Mouse (Mus musculus) adrenal gland, postnatal 36 days (tissue): ENCODE measurements around the gene Btbd7. TPM values are rescaled to one million over a fixed set of nuclear protein-coding genes. Genes with fewer than 3 reads are reported as not detected.

Experiments
- DNase-seq, 2 experiments: peaks; one replicate each; pipeline ENCODE4 v3.0.0; 2021; ENCODE audit warnings: mixed read lengths in 1 of 2
- long read RNA-seq, 2 experiments: library from polyadenylated mRNA; stranded (forward); transcript quantifications; one replicate each; pipeline ENCODE4 v2.0.0; 2021; ENCODE audit warnings: borderline sequencing depth in 2 of 2
- total RNA-seq, 2 experiments: library from RNA; stranded (reverse); gene quantifications; 2 replicates each; pipeline ENCODE4 v1.2.3; 2021

The Btbd7 gene
- total RNA-seq = 10 to 100 TPM; 45.8 to 55.9 TPM
- long read RNA-seq, experiment 1, partial matches to known transcripts = 1 of 17 reads
- long read RNA-seq, experiment 1, other reads (novel, unspliced or antisense) = 14 of 17 reads
- long read RNA-seq, experiment 2, partial matches to known transcripts = 0 of 1 reads
- long read RNA-seq, experiment 2, other reads (novel, unspliced or antisense) = 1 of 1 reads

GRCm38 (mm10) chr12:102878031-102878823 is at the start of gene Btbd7:
Btbd7 (minus strand) TSS chr12:102878471.
- peak; percentile 99 for DNase-seq

DNA sequence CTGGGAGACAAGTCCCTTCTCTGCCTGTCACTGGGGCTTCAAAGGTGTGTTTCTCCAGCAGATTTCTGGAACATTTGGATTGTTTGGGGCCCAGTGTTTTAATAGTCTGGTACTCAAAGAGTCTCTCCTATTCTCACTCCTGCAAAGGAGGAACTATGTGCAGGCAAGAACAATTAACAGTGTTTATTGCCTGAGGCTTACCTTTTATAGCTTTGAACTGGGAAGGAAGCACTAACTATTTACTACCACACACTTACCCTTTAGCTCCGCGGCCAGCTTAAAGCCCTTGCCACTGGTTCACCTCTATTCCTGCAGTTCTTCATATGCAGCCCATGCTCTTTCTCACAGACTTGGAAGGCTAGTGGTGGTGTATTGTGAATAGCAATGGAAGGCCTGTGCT is 37.8 kb upstream of the Btbd7 start:
- DNase-seq = no peak

GRCm38 (mm10) chr12:102908191-102908590 is 29.9 kb upstream of the Btbd7 start:
- DNase-seq = no peak

- no peak for DNase-seq
Measured at GRCm38 (mm10) chr12:102899091-102899490, 20.8 kb upstream of the Btbd7 start, which contains the start of gene Cox8c. Cox8c (plus strand) TSS chr12:102899316.

DNA sequence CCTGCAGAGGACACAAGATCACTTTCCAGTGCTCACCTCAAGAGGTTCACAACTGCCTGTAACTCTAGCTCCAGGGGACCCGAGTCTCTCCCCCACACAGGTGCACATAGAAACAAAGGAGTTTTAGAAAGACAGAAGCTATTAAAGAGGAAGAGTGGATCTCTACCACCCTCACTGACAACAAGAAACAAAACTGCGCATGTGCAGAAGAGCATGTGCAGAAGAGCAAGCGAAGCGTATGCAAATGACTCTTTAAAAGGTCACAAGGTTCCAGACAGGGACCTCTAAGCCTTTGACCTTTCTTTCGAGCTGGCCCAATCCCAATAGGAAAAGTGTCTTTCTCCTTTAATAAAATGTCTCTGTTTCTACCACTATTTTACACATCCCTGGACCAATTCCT is 10.3 kb upstream of the Btbd7 start:
- no peak for DNase-seq

DNA sequence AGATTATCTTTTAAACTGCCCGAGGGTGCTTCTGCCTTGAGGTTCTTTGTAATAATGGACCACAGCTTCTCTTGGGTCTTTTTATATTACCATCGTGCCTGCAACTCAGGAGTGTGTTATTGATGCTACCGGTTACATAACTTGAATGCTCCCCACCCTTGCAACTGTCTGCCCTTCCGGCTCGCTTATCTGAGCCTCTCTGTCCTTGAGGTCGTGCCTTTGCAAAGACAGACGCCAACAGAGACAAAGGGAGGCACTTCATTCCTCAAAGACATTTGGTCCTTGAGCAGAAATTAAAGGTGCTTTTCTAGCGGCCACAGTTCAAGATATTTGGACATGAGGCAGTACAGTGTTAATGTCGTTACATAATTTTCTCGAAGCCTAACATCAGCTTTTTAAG is 9.1 kb upstream of the Btbd7 start:
- peak; percentile 33 to 39 for DNase-seq

DNA sequence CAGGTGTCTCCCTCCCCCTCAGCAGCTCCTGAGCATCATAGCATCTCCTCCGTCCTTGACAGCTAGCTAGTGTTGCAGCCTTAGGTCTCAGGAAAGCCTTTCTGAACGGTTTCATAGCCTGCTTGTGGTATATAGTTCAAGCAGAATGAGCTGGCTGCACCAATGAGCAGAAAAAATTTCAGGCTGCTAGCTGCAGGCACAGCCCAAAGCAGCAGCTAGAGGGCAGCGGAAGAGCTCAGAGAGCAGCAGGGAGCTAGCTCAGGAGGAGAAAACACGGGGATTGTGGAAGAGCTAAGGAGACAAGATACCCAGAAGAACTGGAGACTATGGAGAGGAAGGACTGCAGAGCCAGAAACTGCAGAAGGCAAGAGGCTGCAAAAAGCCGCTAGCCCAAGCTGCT is 7.5 kb upstream of the Btbd7 start:
- DNase-seq = peak; percentile 57 to 74

- peak in 1 of 2 experiments; percentile 16 for DNase-seq
Measured at GRCm38 (mm10) chr12:102878901-102879300, 630 bp upstream of the Btbd7 start.

DNA sequence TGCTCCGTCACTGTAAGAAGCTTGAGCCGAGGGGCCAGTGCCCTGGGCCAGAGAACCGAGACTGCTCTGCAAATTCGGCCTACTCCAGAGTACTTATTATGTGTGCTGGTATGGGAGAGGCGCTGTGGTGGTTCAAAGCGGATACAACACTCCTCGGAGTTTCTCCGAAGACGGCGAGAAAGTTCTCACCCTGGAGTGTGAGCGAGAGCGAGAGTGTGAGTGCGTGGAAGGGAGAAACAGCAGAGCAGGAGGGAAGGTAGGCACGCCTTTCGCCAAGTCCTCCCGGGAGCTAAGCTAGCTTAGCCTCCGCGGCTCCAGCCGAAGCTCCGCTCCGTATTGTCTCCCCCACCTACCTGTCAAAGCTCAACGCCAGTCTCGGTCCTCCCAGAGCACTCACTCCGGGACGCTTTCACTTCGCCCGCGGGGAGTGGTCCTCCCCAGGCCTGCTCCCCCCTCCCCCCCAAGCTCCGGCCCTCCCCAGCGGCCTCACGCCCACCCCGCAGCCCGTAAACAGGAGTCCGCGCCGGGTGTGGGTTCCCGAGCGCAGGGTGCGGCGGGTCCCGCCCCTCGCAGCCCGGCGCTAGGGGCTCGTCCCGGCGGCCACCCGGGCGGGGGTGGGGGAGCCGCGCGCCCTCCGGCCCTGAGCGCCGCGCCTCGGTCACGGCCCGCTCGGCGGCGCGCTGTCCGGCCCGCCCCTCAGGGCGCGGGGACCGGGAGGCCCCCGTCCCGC is 805 bp downstream of the Btbd7 start:
- peak; percentile 49 to 64 for DNase-seq

DNA sequence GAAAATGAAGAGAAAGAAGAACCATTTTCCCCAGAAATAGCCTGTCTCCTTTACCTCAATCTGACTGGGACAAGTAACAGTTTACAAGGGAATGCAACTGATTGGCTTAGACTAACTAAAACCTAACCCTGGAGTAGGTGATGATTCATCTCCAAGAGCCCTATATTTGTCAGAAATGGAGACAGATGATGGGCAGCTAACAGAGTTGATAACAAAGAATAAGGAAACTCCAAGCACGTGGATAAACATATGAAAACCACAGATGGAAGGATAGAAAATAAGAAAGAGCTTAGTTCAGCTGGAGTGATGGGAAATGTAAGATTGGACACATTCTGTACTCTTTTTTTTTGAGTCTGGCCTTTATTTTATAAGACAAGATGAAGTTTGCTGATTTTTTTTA is 7.7 kb downstream of the Btbd7 start:
- DNase-seq = no peak

- DNase-seq = no peak
Measured at GRCm38 (mm10) chr12:102869802-102870201, 8.5 kb downstream of the Btbd7 start.

GRCm38 (mm10) chr12:102860806-102861205 is 17.5 kb downstream of the Btbd7 start:
- no peak for DNase-seq

DNA sequence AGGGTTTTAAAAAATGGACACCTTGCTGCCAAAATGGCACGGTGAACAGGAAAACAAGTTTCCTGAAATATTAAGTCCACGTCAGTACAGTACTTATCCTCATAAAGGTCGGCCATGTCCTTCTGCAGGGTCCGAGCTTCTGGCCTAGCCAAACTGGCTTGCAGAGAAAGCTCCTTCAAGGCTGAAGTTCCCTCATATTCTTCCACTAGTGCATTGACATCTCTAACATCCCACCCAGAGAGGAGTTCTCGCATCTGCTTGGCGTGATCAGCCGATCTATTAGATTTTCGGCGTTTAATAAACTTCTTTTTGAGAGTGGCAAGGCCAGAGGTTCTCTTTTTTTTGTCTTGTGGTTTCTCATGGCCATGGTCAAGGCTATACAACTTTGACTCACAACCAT is 40.0 kb downstream of the Btbd7 start:
- peak; percentile 18 to 32 for DNase-seq

DNA sequence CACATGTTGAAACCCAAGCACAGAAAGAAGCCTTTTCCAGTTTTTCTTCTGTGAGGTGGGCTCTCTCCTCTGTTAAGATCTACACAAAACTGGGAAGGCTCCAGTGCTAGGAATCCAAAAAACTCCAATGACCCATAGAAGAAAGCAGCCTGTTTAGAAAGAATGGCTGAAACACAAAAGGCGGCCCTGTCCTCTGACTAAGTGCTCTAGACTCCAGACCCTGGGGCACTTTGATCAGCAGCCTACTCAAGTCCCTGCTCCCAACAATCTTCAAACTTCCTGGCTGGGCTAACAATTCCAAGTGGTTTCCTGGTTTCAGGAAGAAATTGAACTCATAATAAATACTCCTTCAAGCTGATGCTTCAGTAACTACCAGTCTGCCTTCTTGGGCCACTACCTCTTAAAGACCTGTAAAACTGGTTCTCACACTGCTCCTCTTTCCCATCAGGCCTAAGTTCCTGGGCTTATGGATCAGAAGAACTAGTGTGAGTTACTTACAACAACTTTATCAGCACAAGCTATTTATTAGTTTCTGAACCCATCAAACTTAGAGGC is 45.4 kb downstream of the Btbd7 start:
- DNase-seq = no peak

DNA sequence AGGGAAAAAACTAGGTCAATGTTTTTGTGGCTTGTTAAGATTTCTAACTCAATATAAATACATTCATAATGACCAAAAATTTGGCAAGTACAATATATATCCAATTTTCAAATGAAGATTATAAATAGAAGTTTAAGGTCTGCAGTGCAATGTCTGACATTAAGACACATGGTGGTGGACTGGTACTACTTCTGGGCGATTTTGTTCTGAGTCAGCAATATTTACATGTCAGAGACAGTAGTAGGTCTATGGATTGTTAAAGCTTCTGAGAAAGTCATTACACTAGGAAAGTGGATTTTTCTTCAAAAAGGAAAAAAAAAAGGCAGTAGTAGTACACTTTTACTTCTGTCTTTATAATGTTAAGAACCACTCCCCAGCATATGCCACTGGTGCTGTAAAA is 46.4 kb downstream of the Btbd7 start:
- DNase-seq = no peak

- DNase-seq = no peak
Measured at GRCm38 (mm10) chr12:102827119-102827518, 51.2 kb downstream of the Btbd7 start.

DNA sequence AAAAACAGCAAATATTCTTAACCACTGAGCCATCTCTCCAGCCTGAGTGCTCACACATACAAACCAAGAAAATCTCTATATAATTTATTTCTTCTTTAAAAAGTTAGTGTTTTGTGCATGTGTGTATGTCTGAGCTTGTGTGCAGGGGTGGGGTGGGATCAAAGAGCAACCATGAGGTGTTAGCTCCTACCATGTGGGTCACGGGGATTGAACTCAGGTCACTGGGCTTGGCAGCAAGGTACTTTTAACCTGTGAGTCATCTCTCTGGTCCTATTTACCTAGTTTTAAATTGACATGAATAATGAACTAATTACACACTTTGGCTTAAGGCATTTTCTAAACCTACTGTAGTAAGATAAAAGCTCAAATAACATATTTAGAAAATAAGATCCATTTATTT is 51.9 kb downstream of the Btbd7 start:
- no peak for DNase-seq

DNA sequence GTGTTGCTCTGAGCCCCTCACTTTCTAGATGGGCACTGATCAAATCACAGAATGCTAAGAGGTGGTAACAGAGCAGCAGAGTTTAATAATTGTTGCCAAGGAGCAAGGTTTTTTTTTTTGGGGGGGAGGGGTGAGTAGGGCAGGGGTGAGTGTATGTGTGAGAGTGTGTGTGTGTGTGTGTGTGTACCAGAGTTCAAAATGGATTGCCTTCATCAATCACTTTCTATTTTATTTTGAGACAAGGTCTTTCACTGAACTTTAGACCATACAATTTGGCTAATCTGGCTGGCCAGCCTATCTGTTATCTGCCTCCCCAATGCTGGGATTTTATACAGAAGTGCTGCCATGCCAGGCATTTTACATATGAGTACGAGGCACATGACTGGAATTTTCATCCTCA is 63.4 kb downstream of the Btbd7 start:
- DNase-seq = no peak

DNA sequence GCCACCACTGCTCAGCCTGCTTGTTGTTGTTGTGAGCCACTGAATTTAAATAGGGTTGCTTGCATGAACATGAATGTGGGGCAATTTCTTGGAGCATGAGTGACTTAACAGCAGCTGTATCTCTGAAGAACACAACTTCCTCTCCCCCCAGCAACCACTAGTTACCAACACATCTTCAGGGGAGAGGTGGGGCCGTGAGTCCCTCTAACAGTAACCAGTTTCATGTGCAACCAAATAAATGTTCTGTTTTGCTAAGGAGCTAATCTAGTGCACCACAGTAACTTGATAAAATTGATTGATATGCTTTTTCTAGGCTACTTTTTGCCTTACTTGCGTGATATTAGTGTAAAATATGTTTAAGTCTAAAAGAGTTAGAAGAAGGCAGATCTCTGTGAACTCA is 78.7 kb downstream of the Btbd7 start:
- DNase-seq = no peak

DNA sequence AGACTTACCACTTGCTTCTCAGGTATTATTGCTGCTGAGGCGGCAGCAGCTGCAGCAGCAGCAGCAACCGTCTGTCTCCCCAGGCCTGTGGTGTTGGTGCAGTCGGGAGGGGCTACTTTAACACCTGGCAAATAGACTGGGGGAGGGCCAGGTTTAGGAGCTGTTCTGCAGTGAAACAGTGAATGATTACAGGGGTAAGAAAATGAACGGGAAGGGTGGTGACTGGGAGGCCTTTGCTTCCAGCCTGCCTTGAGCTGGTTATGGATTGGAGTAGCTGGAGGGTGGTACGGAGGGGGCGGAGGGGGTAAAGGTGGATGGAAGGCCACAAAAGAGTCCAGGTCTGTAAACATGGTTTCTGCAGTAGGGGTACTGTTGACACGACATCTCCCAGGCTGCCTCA is 90.3 kb downstream of the Btbd7 start:
- DNase-seq = no peak

- DNase-seq = no peak
Measured at GRCm38 (mm10) chr12:102785593-102785985, 92.7 kb downstream of the Btbd7 start.

- no peak for DNase-seq
Measured at GRCm38 (mm10) chr12:102784899-102785592, 93.2 kb downstream of the Btbd7 start.
